Mouse (Mus musculus) limb, embryonic 15.5 days (tissue): Measurements from ENCODE around the gene Ubap2. TPM values are rescaled to one million over a fixed set of nuclear protein-coding genes. Genes with fewer than 3 reads are reported as not detected.

Experiments
- ATAC-seq: fragments of 200-750 bp; cut with Nextera tagmentation; 2 replicates; pipeline ENCODE4 v1.8.0; 2017; ENCODE audit warnings: low read depth, moderate TSS enrichment; ENCODE audit not compliant: insufficient number of reproducible peaks, low FRiP score, low TSS enrichment
- H3K27ac ChIP-seq: fragments of 300-500 bp; sonication (generic); 2 replicates; pipeline ENCODE4 v1.5.1; 2015; ENCODE audit warnings: moderate library complexity, mild to moderate bottlenecking, inconsistent platforms
- H3K27me3 ChIP-seq: fragments of 300-500 bp; sonication (generic); 2 replicates; pipeline ENCODE4 v1.6.1; 2015; ENCODE audit warnings: inconsistent platforms
- H3K36me3 ChIP-seq: fragments of 300-500 bp; sonication (generic); 2 replicates; pipeline ENCODE4 v1.6.1; 2015; ENCODE audit warnings: inconsistent platforms
- H3K4me1 ChIP-seq: fragments of 300-500 bp; sonication (generic); 2 replicates; pipeline ENCODE4 v1.6.1; 2015; ENCODE audit warnings: inconsistent platforms
- H3K4me2 ChIP-seq: fragments of 300-500 bp; sonication (generic); 2 replicates; pipeline ENCODE4 v1.6.1; 2015; ENCODE audit warnings: mild to moderate bottlenecking, inconsistent platforms
- H3K4me3 ChIP-seq: fragments of 300-500 bp; sonication (generic); 2 replicates; pipeline ENCODE4 v1.5.1; 2015; ENCODE audit warnings: mild to moderate bottlenecking, inconsistent platforms
- H3K9ac ChIP-seq: fragments of 300-500 bp; sonication (generic); 2 replicates; pipeline ENCODE4 v1.6.1; 2015; ENCODE audit warnings: inconsistent platforms
- H3K9me3 ChIP-seq: fragments of 300-500 bp; sonication (generic); 2 replicates; pipeline ENCODE4 v1.6.1; 2016; ENCODE audit warnings: inconsistent platforms
- WGBS: fragments of 180-500 bp; shearing (Covaris S2); methylation state at CpG from one replicate; pipeline ENCODE4 v1.1.7; 2015; 5-methylcytosine and 5-hydroxymethylcytosine counted together
- polyA plus RNA-seq: library from polyadenylated mRNA; unstranded; fragments of >200 nt; fragmentation: Nextera tagmentation; extraction: Ambion mirVana; gene quantifications from 2 replicates; pipeline ENCODE4 v1.2.1, GENCODE M21; 2015

Gene Ubap2
- polyA plus RNA-seq, 1 experiment from 2014 or later: 56.9 TPM

GRCm38 (mm10) chr4:41257752-41258151, 17.2 kb downstream of the Ubap2 start:
- Histone ChIP-seq H3K27me3 (no peaks in the 10 kb centered on the region), H3K9ac (no peak overlapping the region), H3K4me3 (no peak overlapping the region), H3K27ac (no peak overlapping the region), H3K4me1 (no peaks in the 10 kb centered on the region; the same call in 1 of the 2 replicates), H3K4me2 (no peak overlapping the region), H3K36me3 (peaks cover 11% of the 10 kb centered on the region; the same call in 1 of the 2 replicates), H3K9me3 (no peaks in the 10 kb centered on the region)
- no peak; the same call in 1 of the 2 replicates for ATAC-seq
- WGBS: 89% methylated on average over 1 of the region's 1 CpGs

DNA sequence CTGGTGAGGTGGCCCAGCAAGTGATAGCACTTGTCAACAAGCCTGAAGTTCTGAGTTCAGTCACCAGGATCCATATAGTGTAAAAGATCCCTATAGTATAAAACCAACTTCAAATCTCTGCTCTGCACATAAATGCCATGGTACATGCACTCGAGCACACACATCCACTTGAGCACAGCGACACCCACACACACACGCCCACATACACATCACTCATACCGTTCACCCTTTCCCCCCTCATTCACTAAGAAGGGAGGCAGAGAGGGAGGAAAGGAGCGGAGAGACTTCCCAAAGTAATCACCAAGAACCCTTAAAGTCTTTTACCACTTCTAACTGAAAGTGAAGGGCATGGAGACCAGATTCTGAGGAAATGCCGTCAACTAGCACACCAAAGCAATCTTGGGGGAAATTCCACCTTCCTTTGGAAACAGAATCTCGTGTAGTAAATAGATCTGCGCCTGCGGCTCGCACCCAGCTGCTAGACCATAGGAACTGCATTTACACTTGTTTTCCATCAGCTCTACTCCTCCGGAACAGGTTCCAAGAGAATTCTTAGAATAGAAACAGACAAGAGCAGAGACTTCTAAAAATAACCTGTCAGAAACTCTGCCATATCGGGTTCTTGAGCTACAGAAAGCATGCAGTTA, 19.3 kb downstream of the Ubap2 start:
- Histone ChIP-seq H3K9ac (no peak overlapping the region), H3K4me1 (no peaks in the 10 kb centered on the region; the same call in 1 of the 2 replicates), H3K4me3 (no peak overlapping the region), H3K36me3 (peaks cover 12% of the 10 kb centered on the region; the same call in 1 of the 2 replicates), H3K4me2 (no peak overlapping the region), H3K9me3 (no peaks in the 10 kb centered on the region), H3K27me3 (no peaks in the 10 kb centered on the region), H3K27ac (no peak overlapping the region; the same call in 1 of the 2 replicates)
- WGBS: 79% methylated on average over 12 of the region's 12 CpGs
- ATAC-seq: no peak

DNA sequence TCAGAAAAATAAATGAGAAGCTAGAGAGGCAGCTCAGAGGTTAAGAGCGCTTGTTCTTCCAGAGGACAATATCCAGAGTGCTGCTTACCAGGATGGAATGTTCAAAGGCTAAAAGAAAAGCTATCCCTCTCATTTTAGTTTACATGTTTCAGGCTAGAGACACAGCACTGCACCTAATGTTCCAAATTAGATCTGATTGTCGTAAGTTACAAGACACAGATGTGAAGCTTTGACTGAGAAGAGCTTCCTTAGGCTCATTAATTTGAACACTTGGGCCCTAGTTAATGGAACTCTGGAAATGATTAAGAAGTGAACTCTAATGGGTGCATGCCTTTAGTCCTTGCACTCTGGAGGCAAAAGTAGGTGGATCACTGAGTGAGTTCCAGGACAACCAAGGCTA, 21.2 kb downstream of the Ubap2 start:
- Histone ChIP-seq H3K9me3 (no peaks in the 10 kb centered on the region), H3K4me3 (no peak overlapping the region), H3K27me3 (no peaks in the 10 kb centered on the region), H3K9ac (no peak overlapping the region), H3K4me2 (no peak overlapping the region), H3K4me1 (no peaks in the 10 kb centered on the region; the same call in 1 of the 2 replicates), H3K36me3 (peaks cover 28% of the 10 kb centered on the region; the same call in 1 of the 2 replicates), H3K27ac (no peak overlapping the region)
- no peak for ATAC-seq
- 66% methylated on average over 2 of the region's 2 CpGs for WGBS

DNA sequence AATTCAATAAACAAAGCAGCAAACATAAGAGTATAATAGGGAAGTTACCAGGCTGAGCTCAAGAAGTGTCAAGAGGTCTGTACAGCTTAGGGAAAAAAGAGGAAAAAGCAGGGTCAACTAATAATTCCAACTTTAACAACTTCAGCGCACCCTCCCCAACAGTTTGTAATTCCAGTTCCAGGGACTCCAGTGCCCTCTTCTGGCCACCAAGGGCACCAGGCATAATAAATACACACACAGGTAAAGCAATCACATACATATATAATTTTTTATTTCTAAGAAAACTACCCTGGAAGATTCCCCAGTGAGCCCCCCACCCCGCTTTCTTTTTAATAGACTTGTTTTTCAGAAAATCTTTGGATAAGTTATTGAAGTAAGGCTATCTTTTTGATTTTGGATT, 29.5 kb downstream of the Ubap2 start:
- 98% methylated on average over 2 of the region's 2 CpGs for WGBS
- Histone ChIP-seq H3K4me1 (no peaks in the 10 kb centered on the region), H3K9me3 (no peaks in the 10 kb centered on the region), H3K27me3 (no peaks in the 10 kb centered on the region), H3K27ac (no peak overlapping the region), H3K9ac (no peak overlapping the region), H3K36me3 (peaks cover 38% of the 10 kb centered on the region), H3K4me2 (no peak overlapping the region), H3K4me3 (no peak overlapping the region)
- ATAC-seq: no peak

DNA sequence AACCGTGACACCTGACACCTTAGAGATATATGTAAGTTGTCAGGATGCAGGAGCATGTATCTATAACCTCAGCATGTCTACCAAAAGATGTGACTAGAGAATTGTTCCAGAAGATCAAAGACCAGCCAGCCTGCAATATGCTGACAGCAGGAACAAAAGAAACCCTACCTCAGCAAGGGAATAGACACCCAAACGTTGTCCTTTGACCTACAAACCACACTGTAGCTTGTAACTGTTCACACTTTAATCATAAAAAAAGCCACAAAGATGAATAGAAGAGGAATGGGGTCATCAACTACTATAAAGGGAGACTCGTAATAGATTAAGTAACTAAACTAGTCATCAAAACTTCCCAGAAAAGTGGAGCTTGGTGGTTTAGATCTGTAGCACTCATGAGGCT, 34.0 kb downstream of the Ubap2 start:
- Histone ChIP-seq H3K27me3 (no peaks in the 10 kb centered on the region), H3K27ac (no peak overlapping the region), H3K36me3 (peaks cover 17% of the 10 kb centered on the region), H3K4me1 (no peaks in the 10 kb centered on the region), H3K9me3 (no peaks in the 10 kb centered on the region), H3K4me3 (no peak overlapping the region), H3K4me2 (no peak overlapping the region), H3K9ac (no peak overlapping the region)
- 72% methylated on average over 3 of the region's 3 CpGs for WGBS
- no peak for ATAC-seq

DNA sequence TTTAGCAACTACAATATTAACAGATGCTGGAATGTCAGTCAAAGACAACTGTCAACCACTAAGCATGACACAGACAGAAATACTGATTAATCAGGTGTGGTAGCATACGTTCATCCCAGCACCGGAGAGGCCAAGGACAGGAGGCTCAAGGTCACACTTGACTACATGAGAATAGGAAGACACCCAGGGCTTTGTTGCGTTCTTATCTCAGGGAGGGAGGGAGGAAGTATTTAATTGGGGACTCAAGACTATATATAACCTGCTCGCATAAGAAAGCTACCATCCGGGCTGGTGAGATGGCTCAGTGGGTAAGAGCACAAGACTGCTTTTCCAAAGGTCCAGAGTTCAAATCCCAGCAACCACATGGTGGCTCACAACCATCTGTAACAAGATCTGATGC, 39.3 kb downstream of the Ubap2 start:
- Histone ChIP-seq H3K9ac (no peak overlapping the region), H3K4me3 (no peak overlapping the region), H3K27ac (no peak overlapping the region), H3K4me2 (no peak overlapping the region), H3K27me3 (no peaks in the 10 kb centered on the region), H3K4me1 (no peaks in the 10 kb centered on the region), H3K9me3 (no peaks in the 10 kb centered on the region), H3K36me3 (peaks cover 49% of the 10 kb centered on the region)
- ATAC-seq: no peak
- 83% methylated on average over 5 of the region's 5 CpGs for WGBS

GRCm38 (mm10) chr4:41226351-41226750, 48.6 kb downstream of the Ubap2 start:
- Histone ChIP-seq H3K9ac (no peak overlapping the region), H3K4me1 (no peaks in the 10 kb centered on the region), H3K27ac (no peak overlapping the region), H3K9me3 (no peaks in the 10 kb centered on the region), H3K4me2 (no peak overlapping the region), H3K36me3 (peaks cover 92% of the 10 kb centered on the region), H3K4me3 (no peak overlapping the region), H3K27me3 (no peaks in the 10 kb centered on the region)
- ATAC-seq: no peak
- WGBS: 72% methylated on average over 3 of the region's 3 CpGs

GRCm38 (mm10) chr4:41225412-41225811, 49.5 kb downstream of the Ubap2 start:
- 86% methylated on average over 1 of the region's 1 CpGs for WGBS
- no peak overlapping the region for H3K27ac ChIP-seq
- no peaks in the 10 kb centered on the region for H3K4me1 ChIP-seq
- no peak overlapping the region for H3K4me3 ChIP-seq
- H3K36me3 ChIP-seq: peaks cover 92% of the 10 kb centered on the region
- ATAC-seq: no peak
- H3K27me3 ChIP-seq: no peaks in the 10 kb centered on the region
- no peak overlapping the region for H3K4me2 ChIP-seq
- H3K9ac ChIP-seq: no peak overlapping the region
- no peaks in the 10 kb centered on the region for H3K9me3 ChIP-seq

- Histone ChIP-seq H3K9me3 (no peaks in the 10 kb centered on the region), H3K9ac (no peak overlapping the region), H3K36me3 (peaks cover 86% of the 10 kb centered on the region), H3K4me3 (no peak overlapping the region), H3K27me3 (no peaks in the 10 kb centered on the region), H3K4me2 (no peak overlapping the region), H3K4me1 (no peaks in the 10 kb centered on the region), H3K27ac (no peak overlapping the region)
- no peak for ATAC-seq
- WGBS: 74% methylated on average over 4 of the region's 4 CpGs
Observed at GRCm38 (mm10) chr4:41208050-41208449, 66.9 kb downstream of the Ubap2 start.

DNA sequence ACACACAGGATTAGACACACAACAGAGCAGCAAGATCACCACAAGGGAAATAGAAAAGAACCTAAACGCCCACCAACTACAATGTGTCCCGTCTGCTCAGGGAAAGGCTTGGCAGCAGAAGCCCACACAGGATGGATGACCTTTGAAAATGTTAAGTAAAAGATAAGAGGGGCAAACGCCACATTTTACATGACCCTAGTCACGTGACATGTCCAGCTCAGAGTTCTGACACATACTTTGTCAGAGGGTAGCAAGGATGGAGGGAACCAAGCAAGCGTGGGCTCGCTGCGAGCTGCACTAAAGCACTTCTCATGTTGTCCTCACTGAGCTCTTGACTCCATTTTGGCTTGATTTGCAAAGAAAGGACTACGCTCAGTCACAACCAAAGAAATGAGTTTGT, 69.2 kb downstream of the Ubap2 start:
- Histone ChIP-seq H3K4me1 (no peaks in the 10 kb centered on the region), H3K9ac (no peak overlapping the region), H3K27ac (no peak overlapping the region), H3K4me2 (no peak overlapping the region), H3K4me3 (no peak overlapping the region), H3K36me3 (peaks cover 93% of the 10 kb centered on the region), H3K9me3 (no peaks in the 10 kb centered on the region), H3K27me3 (no peaks in the 10 kb centered on the region)
- ATAC-seq: no peak
- 88% methylated on average over 8 of the region's 8 CpGs for WGBS

- Histone ChIP-seq H3K27me3 (no peaks in the 10 kb centered on the region), H3K9ac (no peak overlapping the region), H3K4me3 (no peak overlapping the region), H3K27ac (no peak overlapping the region), H3K9me3 (no peaks in the 10 kb centered on the region), H3K36me3 (peaks cover 95% of the 10 kb centered on the region), H3K4me1 (peaks cover 2% of the 10 kb centered on the region; the same call in 1 of the 2 replicates), H3K4me2 (no peak overlapping the region)
- no peak for ATAC-seq
- WGBS: 88% methylated on average over 8 of the region's 8 CpGs
Observed at GRCm38 (mm10) chr4:41202135-41202534, 72.8 kb downstream of the Ubap2 start.

- 53% methylated on average over 3 of the region's 3 CpGs for WGBS
- peaks cover 5% of the 10 kb centered on the region; the same call in 1 of the 2 replicates for H3K4me1 ChIP-seq
- H3K9me3 ChIP-seq: no peaks in the 10 kb centered on the region
- no peak overlapping the region for H3K4me3 ChIP-seq
- no peak overlapping the region for H3K4me2 ChIP-seq
- peaks cover 98% of the 10 kb centered on the region for H3K36me3 ChIP-seq
- H3K27ac ChIP-seq: peak overlapping the region; percentile 54
- no peaks in the 10 kb centered on the region for H3K27me3 ChIP-seq
- no peak for ATAC-seq
- H3K9ac ChIP-seq: no peak overlapping the region
Observed at GRCm38 (mm10) chr4:41196861-41197610, 77.9 kb downstream of the Ubap2 start.
